In the genomic region with DNA sequence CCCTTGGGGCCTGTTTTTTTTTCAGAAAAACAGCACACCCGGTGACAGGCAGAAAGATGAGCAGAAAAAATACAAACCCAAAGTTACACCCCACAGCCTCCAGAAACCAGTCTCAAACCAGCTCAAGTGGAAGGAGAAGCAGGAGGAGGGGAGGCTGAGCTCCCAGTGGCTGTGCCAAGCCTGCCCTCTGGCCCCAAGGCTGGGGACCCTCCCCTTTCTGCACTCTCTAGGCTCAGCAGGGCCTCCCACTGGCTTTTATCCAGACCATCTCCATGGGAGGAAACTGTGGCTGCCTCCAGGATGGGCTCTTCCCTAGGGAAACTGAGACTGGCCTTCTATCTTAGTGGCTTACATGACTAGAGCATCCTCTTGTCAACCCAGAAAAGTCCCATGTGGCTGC, we compare ENCODE assay signal across 21 mouse cellular contexts. TPM values are rescaled to one million over a fixed set of nuclear protein-coding genes. Genes with fewer than 3 reads are reported as not detected.
DNase-seq lines count a peak whose midpoint lies in the region; ATAC-seq and TF ChIP-seq lines count a peak whose summit lies in the region.
"Had no signal": no experiment of that assay in that cellular context is flagged by ENCODE, and none has a peak within 500 bp of the region (broad histone marks: within the 10 kb centered on the region; RNA-seq: fewer than 3 reads in every experiment).

No protein-coding gene starts in this region.

- H3K4me2 ChIP-seq in forebrain, embryonic 13.5 days = no peak overlapping the region
- no peak overlapping the region for H3K4me2 ChIP-seq in forebrain, postnatal 0 days (ENCODE audit: low read depth)
- no peak overlapping the region for H3K4me2 ChIP-seq in liver, embryonic 11.5 days
- H3K4me2 ChIP-seq: forebrain, embryonic 15.5 days; intestine, embryonic 15.5 days; kidney, embryonic 15.5 days had no signal

- no peaks in the 10 kb centered on the region for H3K9me3 ChIP-seq in forebrain, embryonic 13.5 days (replicated peaks)
- no peaks in the 10 kb centered on the region for H3K9me3 ChIP-seq in forebrain, postnatal 0 days (ENCODE audit: low read length)
- H3K9me3 ChIP-seq in liver, embryonic 11.5 days (ENCODE audit: control insufficient read depth, low read length) = no peaks in the 10 kb centered on the region
- H3K9me3 ChIP-seq: forebrain, embryonic 15.5 days; heart, embryonic 10.5 days; intestine, embryonic 15.5 days; kidney, embryonic 15.5 days had no signal

- peaks cover 51% of the 10 kb centered on the region for H3K36me3 ChIP-seq in forebrain, embryonic 13.5 days (ENCODE audit: poor library complexity, severe bottlenecking)
- peaks cover 46% of the 10 kb centered on the region for H3K36me3 ChIP-seq in forebrain, postnatal 0 days (ENCODE audit: insufficient read depth)
- peaks cover 23% of the 10 kb centered on the region for H3K36me3 ChIP-seq in liver, embryonic 11.5 days (ENCODE audit: control insufficient read depth, insufficient read depth, low read length)

- H3K27ac ChIP-seq in forebrain, embryonic 13.5 days = peak overlapping the region; percentile 6; the same call in 1 of the 2 replicates
- H3K27ac ChIP-seq in forebrain, postnatal 0 days (ENCODE audit: low read depth, low read length) = no peak overlapping the region
- H3K27ac ChIP-seq in liver, embryonic 11.5 days (ENCODE audit: low read depth, low read length) = no peak overlapping the region
- H3K27ac ChIP-seq: heart, embryonic 10.5 days; intestine, embryonic 15.5 days; kidney, embryonic 15.5 days had no signal

- WGBS in forebrain, embryonic 13.5 days = 47% methylated on average over 1 of the region's 1 CpGs
- 83% methylated on average over 1 of the region's 1 CpGs for WGBS in forebrain, postnatal 0 days
- WGBS in liver, embryonic 11.5 days = 76% methylated on average over 1 of the region's 1 CpGs

- ATAC-seq in forebrain, embryonic 13.5 days = no peak
- ATAC-seq in forebrain, postnatal 0 days = no peak
- ATAC-seq in liver, embryonic 11.5 days (replicated peaks; ENCODE audit: low FRiP score) = no peak

- H3K27me3 ChIP-seq in forebrain, embryonic 13.5 days = no peaks in the 10 kb centered on the region
- no peaks in the 10 kb centered on the region for H3K27me3 ChIP-seq in forebrain, postnatal 0 days (ENCODE audit: insufficient read depth, low read length)
- no peaks in the 10 kb centered on the region for H3K27me3 ChIP-seq in liver, embryonic 11.5 days (replicated peaks; ENCODE audit: control insufficient read depth, insufficient read depth, low read length)
- H3K27me3 ChIP-seq: CH12.LX; forebrain, embryonic 15.5 days; intestine, embryonic 15.5 days; kidney, embryonic 15.5 days had no signal

- H3K4me3 ChIP-seq in forebrain, embryonic 13.5 days = no peak overlapping the region
- no peak overlapping the region for H3K4me3 ChIP-seq in forebrain, postnatal 0 days (ENCODE audit: low read depth, low read length)
- no peak overlapping the region for H3K4me3 ChIP-seq in liver, embryonic 11.5 days (ENCODE audit: low read depth, low read length)
- H3K4me3 ChIP-seq: forebrain, embryonic 15.5 days; heart, embryonic 10.5 days; intestine, embryonic 15.5 days; kidney, embryonic 15.5 days had no signal

- no peak for TF ChIP-seq CTCF in forebrain, postnatal 0 days (IDR thresholded peaks at IDR 0.05; ENCODE audit: low read depth)

- peaks cover 8% of the 10 kb centered on the region for H3K4me1 ChIP-seq in forebrain, embryonic 13.5 days
- H3K4me1 ChIP-seq in forebrain, postnatal 0 days (ENCODE audit: insufficient read depth) = no peaks in the 10 kb centered on the region
- H3K4me1 ChIP-seq in liver, embryonic 11.5 days (replicated peaks; ENCODE audit: control insufficient read depth, insufficient read depth, low read length) = peaks cover 8% of the 10 kb centered on the region
- H3K4me1 ChIP-seq: intestine, embryonic 15.5 days had no signal

- H3K9ac ChIP-seq in forebrain, embryonic 13.5 days = no peak overlapping the region
- H3K9ac ChIP-seq in forebrain, postnatal 0 days = no peak overlapping the region
- H3K9ac ChIP-seq in liver, embryonic 11.5 days (ENCODE audit: low read depth, low read length) = no peak overlapping the region
- H3K9ac ChIP-seq: forebrain, embryonic 15.5 days; intestine, embryonic 15.5 days; kidney, embryonic 15.5 days had no signal

- no peak for DNase-seq in forebrain, postnatal 0 days
- DNase-seq in liver = peak; percentile 41
- DNase-seq in liver, embryonic 11.5 days (ENCODE audit: low spot score) = no peak
- peak; percentile 33 for DNase-seq in retina, postnatal 1 day
- DNase-seq in retina, embryonic 14.5 days (ENCODE audit: low spot score) = no peak
- no peak for DNase-seq in ovary, postnatal 10 days (ENCODE audit: low spot score)
- DNase-seq in natural killer cell, adult 2 months (ENCODE audit: low spot score in 2 of 2) = no peak
- DNase-seq: adrenal gland, adult 8-10 months; heart, postnatal 36 days; left cerebral cortex, postnatal 4 days; lung, adult 18-20 months; right cerebral cortex, adult 18-20 months; thymus, adult 18-20 months had no signal

RNA-seq across cellular contexts. Expression of a gene that starts 34.2 kb away (rescaled TPM):
- 16.7 and 19.7 TPM in 2 replicates for polyA plus RNA-seq in forebrain, embryonic 13.5 days (2015; fragmentation: Nextera tagmentation; extraction: Ambion mirVana)
- total RNA-seq in forebrain, postnatal 0 days (2014; rRNA removed) = 104 TPM in 2 replicates
- polyA plus RNA-seq in forebrain, postnatal 0 days (2015; fragmentation: Nextera tagmentation; extraction: Ambion mirVana) = 37.4 and 41.9 TPM in 2 replicates
- polyA plus RNA-seq in liver, embryonic 11.5 days (2014; fragmentation: Nextera tagmentation; extraction: Ambion mirVana) = 24.6 and 28.1 TPM in 2 replicates

RNA-seq across cellular contexts. Expression of a gene that starts 40.9 kb away (rescaled TPM):
- 28.8 and 36.5 TPM in 2 replicates for polyA plus RNA-seq in forebrain, embryonic 13.5 days (2015; fragmentation: Nextera tagmentation; extraction: Ambion mirVana)
- total RNA-seq in forebrain, postnatal 0 days (2014; rRNA removed) = 4.4 and 4.5 TPM in 2 replicates
- 4.3 and 6.8 TPM in 2 replicates for polyA plus RNA-seq in forebrain, postnatal 0 days (2015; fragmentation: Nextera tagmentation; extraction: Ambion mirVana)
- 1.2 and 2.0 TPM in 2 replicates for polyA plus RNA-seq in liver, embryonic 11.5 days (2014; fragmentation: Nextera tagmentation; extraction: Ambion mirVana)

RNA-seq across cellular contexts. Expression of a gene that starts 58.4 kb away (rescaled TPM):
- polyA plus RNA-seq in forebrain, embryonic 13.5 days (2015; fragmentation: Nextera tagmentation; extraction: Ambion mirVana) = 1.2 and 1.6 TPM in 2 replicates
- total RNA-seq in forebrain, postnatal 0 days (2014; rRNA removed) = 10.3 and 11.2 TPM in 2 replicates
- polyA plus RNA-seq in forebrain, postnatal 0 days (2015; fragmentation: Nextera tagmentation; extraction: Ambion mirVana) = 4.5 and 6.3 TPM in 2 replicates
- 0.05 TPM in 1 of 2 replicates, not detected in the other for polyA plus RNA-seq in liver, embryonic 11.5 days (2014; fragmentation: Nextera tagmentation; extraction: Ambion mirVana)
- total RNA-seq: CH12.LX; common myeloid progenitor, adult 5-6 weeks; neutrophil, adult 5-6 weeks had no signal

Comparison
In these comparisons a context has a peak if more than half of its experiments do, and no peak if none do; other contexts are left out.
1. DNase-seq: peak in liver (single experiment) and retina, postnatal 1 day (single experiment); none in forebrain, postnatal 0 days (single experiment), liver, embryonic 11.5 days (single experiment), retina, embryonic 14.5 days (single experiment), ovary, postnatal 10 days (single experiment) and natural killer cell, adult 2 months (0 of 2).